Mouse (Mus musculus) B cell, adult 2 months (primary cell): ENCODE measurements around the gene Gpam.

ENCODE experiments used
- DNase-seq, 2 experiments: peaks; one replicate each; pipeline ENCODE4 v3.0.0; 2022

The Gpam gene

GRCm38 (mm10) chr19:55138506-55138905 is 11.5 kb upstream of the Gpam start:
- no peak for DNase-seq

- DNase-seq: no peak
Measured at GRCm38 (mm10) chr19:55137884-55138283, 10.8 kb upstream of the Gpam start.

- DNase-seq: no peak
Measured at GRCm38 (mm10) chr19:55136693-55137427, 9.8 kb upstream of the Gpam start.

- DNase-seq: no peak
Measured at GRCm38 (mm10) chr19:55135918-55136317, 8.9 kb upstream of the Gpam start.

GRCm38 (mm10) chr19:55134521-55134920 is 7.5 kb upstream of the Gpam start:
- DNase-seq: no peak

GRCm38 (mm10) chr19:55132476-55132875 is 5.4 kb upstream of the Gpam start:
- DNase-seq: no peak

- no peak for DNase-seq
Measured at GRCm38 (mm10) chr19:55131747-55132146, 4.7 kb upstream of the Gpam start.

- no peak for DNase-seq
Measured at GRCm38 (mm10) chr19:55128469-55128868, 1.4 kb upstream of the Gpam start.

GRCm38 (mm10) chr19:55125456-55125855 is 1.6 kb downstream of the Gpam start:
- no peak for DNase-seq

- DNase-seq: no peak
Measured at GRCm38 (mm10) chr19:55123001-55123536, 4.0 kb downstream of the Gpam start.

GRCm38 (mm10) chr19:55122351-55122980 is 4.6 kb downstream of the Gpam start:
- peak in 1 of 2 experiments; percentile 12 for DNase-seq

GRCm38 (mm10) chr19:55121836-55122235 is 5.2 kb downstream of the Gpam start:
- DNase-seq: no peak

GRCm38 (mm10) chr19:55120518-55121244 is 6.4 kb downstream of the Gpam start:
- no peak for DNase-seq

- DNase-seq: no peak
Measured at GRCm38 (mm10) chr19:55119541-55119940, 7.5 kb downstream of the Gpam start.

- DNase-seq: no peak
Measured at GRCm38 (mm10) chr19:55117991-55118390, 9.0 kb downstream of the Gpam start.

GRCm38 (mm10) chr19:55117059-55117815 is 9.8 kb downstream of the Gpam start:
- no peak for DNase-seq

- DNase-seq: no peak
Measured at GRCm38 (mm10) chr19:55115532-55115931, 11.5 kb downstream of the Gpam start.

- no peak for DNase-seq
Measured at GRCm38 (mm10) chr19:55114825-55115395, 12.1 kb downstream of the Gpam start.

GRCm38 (mm10) chr19:55107896-55108295 is 19.1 kb downstream of the Gpam start:
- no peak for DNase-seq

GRCm38 (mm10) chr19:55105969-55106368 is 21.1 kb downstream of the Gpam start:
- DNase-seq: no peak

- DNase-seq: no peak
Measured at GRCm38 (mm10) chr19:55103081-55103830, 23.8 kb downstream of the Gpam start.

- no peak for DNase-seq
Measured at GRCm38 (mm10) chr19:55101659-55102058, 25.4 kb downstream of the Gpam start.
